Mouse (Mus musculus) hindbrain, embryonic 12.5 days (tissue): ENCODE data around the gene Txnrd2. TPM values are rescaled to one million over a fixed set of nuclear protein-coding genes. Genes with fewer than 3 reads are reported as not detected.

Source experiments
- ATAC-seq: fragments of 200-750 bp; cut with Nextera tagmentation; 2 replicates; pipeline ENCODE4 v1.8.0; 2017; ENCODE audit warnings: moderate TSS enrichment; ENCODE audit not compliant: low FRiP score
- H3K27ac ChIP-seq: fragments of 300-500 bp; sonication (generic); 2 replicates; pipeline ENCODE4 v1.5.1; 2016; ENCODE audit warnings: mild to moderate bottlenecking
- H3K27me3 ChIP-seq: fragments of 300-500 bp; sonication (generic); 2 replicates; pipeline ENCODE4 v1.6.1; 2016; ENCODE audit warnings: mild to moderate bottlenecking
- H3K36me3 ChIP-seq: fragments of 300-500 bp; sonication (generic); 2 replicates; pipeline ENCODE4 v1.6.1; 2016; ENCODE audit warnings: mild to moderate bottlenecking
- H3K4me1 ChIP-seq: fragments of 300-500 bp; sonication (generic); 2 replicates; pipeline ENCODE4 v1.6.1; 2016
- H3K4me2 ChIP-seq: fragments of 300-500 bp; sonication (generic); replicated peaks from 2 replicates; pipeline ENCODE4 v1.6.1; 2016; ENCODE audit warnings: mild to moderate bottlenecking
- H3K4me3 ChIP-seq: fragments of 300-500 bp; sonication (generic); 2 replicates; pipeline ENCODE4 v1.5.1; 2016; ENCODE audit warnings: mild to moderate bottlenecking
- H3K9ac ChIP-seq: fragments of 300-500 bp; sonication (generic); 2 replicates; pipeline ENCODE4 v1.6.1; 2016; ENCODE audit warnings: mild to moderate bottlenecking, moderate library complexity
- H3K9me3 ChIP-seq: fragments of 300-500 bp; sonication (generic); replicated peaks from 2 replicates; pipeline ENCODE4 v1.6.1; 2016; ENCODE audit warnings: mild to moderate bottlenecking
- WGBS: fragments of 180-500 bp; shearing (Covaris S2); methylation state at CpG from one replicate; pipeline ENCODE4 v1.1.7; 2016; 5-methylcytosine and 5-hydroxymethylcytosine counted together
- polyA plus RNA-seq: library from polyadenylated mRNA; unstranded; fragments of >200 nt; fragmentation: Nextera tagmentation; extraction: Ambion mirVana; gene quantifications from 2 replicates; pipeline ENCODE4 v1.2.1, GENCODE M21; 2016

Gene Txnrd2
- polyA plus RNA-seq, 1 experiment from 2014 or later = 20.3 TPM

- Histone ChIP-seq H3K4me3 (no peak overlapping the region), H3K9me3 (no peaks in the 10 kb centered on the region), H3K9ac (no peak overlapping the region), H3K4me2 (no peak overlapping the region), H3K36me3 (0 out of 2 replicates have a peak, but pooled peaks cover 1% of the 10 kb centered on the region), H3K27ac (no peak overlapping the region), H3K27me3 (peaks cover 21% of the 10 kb centered on the region), H3K4me1 (peaks cover 17% of the 10 kb centered on the region)
- 55% methylated on average over 9 of the region's 9 CpGs for WGBS
- ATAC-seq = no peak
Observed at GRCm38 (mm10) chr16:18462031-18462430, 35.8 kb downstream of the Txnrd2 start.

DNA sequence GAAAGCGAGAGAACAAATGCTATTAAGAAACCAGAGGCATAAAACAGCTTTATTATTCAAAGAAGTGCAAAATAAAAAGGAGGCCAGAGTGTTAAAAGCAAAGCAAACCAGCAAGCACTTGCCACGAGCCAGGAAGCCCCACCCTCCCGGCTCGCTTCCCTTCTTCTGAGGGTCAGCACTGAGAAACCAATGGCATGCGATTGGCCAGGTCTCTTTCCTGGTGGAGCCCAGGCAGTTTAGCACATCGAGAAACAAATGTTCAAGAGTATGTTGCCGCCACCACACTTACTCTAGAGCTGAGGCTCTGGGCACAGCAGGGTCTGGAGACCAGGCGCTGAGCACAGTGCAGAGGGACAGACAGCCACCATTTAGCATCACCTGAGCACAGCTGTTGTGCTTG, 36.4 kb downstream of the Txnrd2 start:
- peaks cover 21% of the 10 kb centered on the region for H3K27me3 ChIP-seq
- ATAC-seq = no peak
- H3K27ac ChIP-seq = no peak overlapping the region
- no peak overlapping the region for H3K4me3 ChIP-seq
- 54% methylated on average over 8 of the region's 8 CpGs for WGBS
- H3K4me2 ChIP-seq = no peak overlapping the region
- no peak overlapping the region for H3K9ac ChIP-seq
- no peaks in the 10 kb centered on the region for H3K9me3 ChIP-seq
- no peaks in the 10 kb centered on the region for H3K36me3 ChIP-seq
- H3K4me1 ChIP-seq = peaks cover 17% of the 10 kb centered on the region

DNA sequence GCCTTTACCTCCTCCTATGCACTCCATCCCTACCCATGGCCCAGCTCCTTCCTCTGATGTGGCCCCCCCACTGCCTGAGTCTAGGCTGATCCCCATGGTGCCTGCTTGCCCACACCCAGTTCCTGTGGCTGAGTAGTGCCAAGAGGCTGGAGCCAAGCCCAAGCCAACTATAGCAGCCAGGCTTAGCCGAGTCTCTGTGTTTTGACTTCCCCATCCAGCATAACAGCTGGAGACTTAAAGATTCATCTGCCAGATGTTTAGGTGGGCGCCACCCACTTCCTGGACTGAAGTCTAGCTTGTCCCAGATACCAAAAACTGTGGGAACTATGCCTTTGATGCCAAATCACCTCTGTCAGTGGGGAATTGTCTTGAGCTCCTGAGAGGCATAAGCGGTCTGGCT, 38.1 kb downstream of the Txnrd2 start:
- WGBS = 72% methylated on average over 3 of the region's 3 CpGs

DNA sequence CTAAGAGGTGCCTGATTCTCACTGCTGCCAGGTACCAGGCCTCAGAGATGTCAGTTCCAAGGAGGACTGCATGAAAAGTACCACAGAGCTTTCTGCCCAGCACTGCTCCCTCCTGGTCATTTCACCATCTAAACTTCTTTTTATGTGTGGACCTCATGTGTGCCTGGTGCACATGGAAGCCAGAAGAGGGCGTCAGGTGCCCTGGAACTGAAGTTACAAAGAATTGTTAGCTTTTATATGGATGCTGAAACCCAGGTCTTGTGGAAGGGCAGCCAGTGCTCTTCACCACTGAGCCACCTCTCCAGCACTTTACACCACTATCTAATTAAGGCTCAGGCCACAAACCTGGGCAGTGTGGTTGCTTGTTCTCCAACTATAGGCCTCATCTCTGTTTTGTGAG, 44.6 kb downstream of the Txnrd2 start:
- no peaks in the 10 kb centered on the region for H3K9me3 ChIP-seq
- peaks cover 30% of the 10 kb centered on the region for H3K36me3 ChIP-seq
- 29% methylated on average over 1 of the region's 1 CpGs for WGBS
- H3K27me3 ChIP-seq = no peaks in the 10 kb centered on the region
- H3K4me2 ChIP-seq = no peak overlapping the region
- no peak overlapping the region for H3K4me3 ChIP-seq
- ATAC-seq = no peak
- H3K4me1 ChIP-seq = 0 out of 2 replicates have a peak, but pooled peaks cover 2% of the 10 kb centered on the region
- H3K27ac ChIP-seq = no peak overlapping the region
- H3K9ac ChIP-seq = no peak overlapping the region

More for the DNA sequence above, 38.1 kb downstream of the Txnrd2 start:
- H3K4me3 ChIP-seq = no peak overlapping the region
- ATAC-seq = no peak
- H3K9ac ChIP-seq = no peak overlapping the region
- H3K4me1 ChIP-seq = peaks cover 12% of the 10 kb centered on the region
- no peak overlapping the region for H3K4me2 ChIP-seq
- no peaks in the 10 kb centered on the region for H3K9me3 ChIP-seq
- H3K36me3 ChIP-seq = peaks cover 7% of the 10 kb centered on the region
- H3K27ac ChIP-seq = no peak overlapping the region
- H3K27me3 ChIP-seq = peaks cover 16% of the 10 kb centered on the region

- no peaks in the 10 kb centered on the region for H3K27me3 ChIP-seq
- no peaks in the 10 kb centered on the region for H3K9me3 ChIP-seq
- 0 out of 2 replicates have a peak, but pooled peaks cover 2% of the 10 kb centered on the region for H3K4me1 ChIP-seq
- H3K36me3 ChIP-seq = peaks cover 31% of the 10 kb centered on the region
- no peak for ATAC-seq
- H3K27ac ChIP-seq = no peak overlapping the region
- 73% methylated on average over 11 of the region's 11 CpGs for WGBS
- no peak overlapping the region for H3K9ac ChIP-seq
- no peak overlapping the region for H3K4me2 ChIP-seq
- no peak overlapping the region for H3K4me3 ChIP-seq
Observed at GRCm38 (mm10) chr16:18471381-18471955, 45.3 kb downstream of the Txnrd2 start.

- Histone ChIP-seq H3K4me2 (no peak overlapping the region), H3K4me3 (no peak overlapping the region), H3K36me3 (peaks cover 31% of the 10 kb centered on the region), H3K4me1 (0 out of 2 replicates have a peak, but pooled peaks cover 2% of the 10 kb centered on the region), H3K9ac (no peak overlapping the region), H3K27me3 (no peaks in the 10 kb centered on the region), H3K9me3 (no peaks in the 10 kb centered on the region), H3K27ac (no peak overlapping the region)
- ATAC-seq = no peak
- 86% methylated on average over 6 of the region's 6 CpGs for WGBS
Observed at GRCm38 (mm10) chr16:18471976-18472375, 45.8 kb downstream of the Txnrd2 start.

GRCm38 (mm10) chr16:18472416-18472815, 46.2 kb downstream of the Txnrd2 start:
- Histone ChIP-seq H3K36me3 (peaks cover 31% of the 10 kb centered on the region), H3K4me1 (0 out of 2 replicates have a peak, but pooled peaks cover 2% of the 10 kb centered on the region), H3K4me3 (no peak overlapping the region), H3K27ac (no peak overlapping the region), H3K9me3 (no peaks in the 10 kb centered on the region), H3K9ac (no peak overlapping the region), H3K4me2 (no peak overlapping the region), H3K27me3 (no peaks in the 10 kb centered on the region)
- 73% methylated on average over 4 of the region's 4 CpGs for WGBS
- ATAC-seq = no peak

DNA sequence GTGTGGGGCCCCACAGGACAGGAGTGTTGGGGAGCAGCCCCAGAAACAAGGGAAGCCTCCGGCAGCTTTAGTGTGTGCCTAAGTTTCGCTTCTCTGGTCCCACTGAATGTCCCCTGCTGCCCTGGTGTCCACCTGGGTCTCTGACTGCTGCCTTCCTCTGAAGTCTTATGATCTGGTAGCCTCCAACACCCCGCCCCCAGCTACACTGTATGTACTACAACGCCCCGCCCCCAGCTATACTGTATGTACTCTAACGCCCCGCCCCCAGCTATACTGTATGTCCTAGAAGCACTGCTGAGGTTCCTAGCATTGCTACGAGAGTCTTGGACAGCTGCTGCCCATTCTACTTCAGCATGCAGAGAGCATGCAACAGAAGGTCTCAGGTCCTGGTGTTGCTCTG, 46.8 kb downstream of the Txnrd2 start:
- Histone ChIP-seq H3K9me3 (no peaks in the 10 kb centered on the region), H3K27ac (no peak overlapping the region), H3K27me3 (no peaks in the 10 kb centered on the region), H3K4me3 (no peak overlapping the region), H3K36me3 (peaks cover 32% of the 10 kb centered on the region), H3K9ac (no peak overlapping the region), H3K4me2 (no peak overlapping the region), H3K4me1 (0 out of 2 replicates have a peak, but pooled peaks cover 2% of the 10 kb centered on the region)
- ATAC-seq = no peak
- 90% methylated on average over 7 of the region's 8 CpGs for WGBS

DNA sequence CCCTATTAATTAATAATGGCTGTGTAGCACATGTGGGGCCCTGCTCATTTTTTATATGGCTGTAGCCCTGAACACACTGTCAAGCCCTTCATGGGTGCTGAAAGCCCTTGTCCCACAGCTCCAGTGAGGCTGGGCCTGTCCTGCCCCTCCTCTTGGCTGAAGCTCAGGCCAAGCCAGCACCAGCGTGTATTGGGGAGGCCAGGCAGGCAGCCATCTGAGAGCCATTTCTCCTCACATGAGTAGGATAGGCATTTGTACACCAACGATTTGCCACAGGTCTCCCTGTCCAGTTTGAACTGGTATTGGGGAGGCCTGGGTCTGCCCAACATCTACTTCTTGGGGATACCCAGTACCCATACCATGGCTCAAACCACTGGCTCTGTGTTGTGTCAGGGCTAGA, 47.8 kb downstream of the Txnrd2 start:
- Histone ChIP-seq H3K9ac (no peak overlapping the region), H3K4me1 (0 out of 2 replicates have a peak, but pooled peaks cover 2% of the 10 kb centered on the region), H3K9me3 (no peaks in the 10 kb centered on the region), H3K27me3 (no peaks in the 10 kb centered on the region), H3K36me3 (peaks cover 29% of the 10 kb centered on the region), H3K4me3 (no peak overlapping the region), H3K4me2 (no peak overlapping the region), H3K27ac (no peak overlapping the region)
- no peak for ATAC-seq
- WGBS = 92% methylated on average over 2 of the region's 2 CpGs

DNA sequence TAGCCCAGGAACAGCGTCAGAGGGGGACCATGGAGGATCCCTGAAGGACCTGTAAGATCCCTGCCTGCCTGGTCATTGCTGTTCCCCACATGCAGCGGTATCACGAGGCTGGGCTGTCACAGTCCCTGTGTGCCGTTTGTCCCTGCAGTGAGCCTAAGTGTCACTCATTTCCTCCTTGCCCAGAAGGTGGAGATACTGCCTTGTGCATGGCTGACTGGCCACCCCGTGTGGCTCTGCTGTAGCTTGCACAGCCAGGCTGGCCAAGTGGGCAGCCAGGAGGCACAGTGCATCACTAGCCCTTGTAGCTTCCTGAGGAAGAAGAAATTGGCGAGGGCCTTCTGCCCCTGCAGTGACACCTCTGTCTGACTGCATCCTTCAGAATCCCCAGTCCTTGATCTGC, 51.8 kb downstream of the Txnrd2 start:
- H3K9me3 ChIP-seq = no peaks in the 10 kb centered on the region
- peaks cover 3% of the 10 kb centered on the region; the same call in 1 of the 2 replicates for H3K4me1 ChIP-seq
- no peak overlapping the region for H3K4me2 ChIP-seq
- no peak for ATAC-seq
- H3K4me3 ChIP-seq = no peak overlapping the region
- H3K36me3 ChIP-seq = peaks cover 14% of the 10 kb centered on the region; the same call in 1 of the 2 replicates
- no peak overlapping the region for H3K9ac ChIP-seq
- 69% methylated on average over 6 of the region's 6 CpGs for WGBS
- no peak overlapping the region for H3K27ac ChIP-seq
- 0 out of 2 replicates have a peak, but pooled peaks cover 3% of the 10 kb centered on the region for H3K27me3 ChIP-seq

- Histone ChIP-seq H3K27me3 (0 out of 2 replicates have a peak, but pooled peaks cover 3% of the 10 kb centered on the region), H3K4me1 (peaks cover 16% of the 10 kb centered on the region), H3K4me3 (no peak overlapping the region), H3K9me3 (no peaks in the 10 kb centered on the region), H3K27ac (no peak overlapping the region), H3K36me3 (peaks cover 11% of the 10 kb centered on the region; the same call in 1 of the 2 replicates), H3K9ac (no peak overlapping the region), H3K4me2 (no peak overlapping the region)
- no peak for ATAC-seq
- 42% methylated on average over 7 of the region's 7 CpGs for WGBS
Observed at GRCm38 (mm10) chr16:18479667-18480066, 53.5 kb downstream of the Txnrd2 start.

DNA sequence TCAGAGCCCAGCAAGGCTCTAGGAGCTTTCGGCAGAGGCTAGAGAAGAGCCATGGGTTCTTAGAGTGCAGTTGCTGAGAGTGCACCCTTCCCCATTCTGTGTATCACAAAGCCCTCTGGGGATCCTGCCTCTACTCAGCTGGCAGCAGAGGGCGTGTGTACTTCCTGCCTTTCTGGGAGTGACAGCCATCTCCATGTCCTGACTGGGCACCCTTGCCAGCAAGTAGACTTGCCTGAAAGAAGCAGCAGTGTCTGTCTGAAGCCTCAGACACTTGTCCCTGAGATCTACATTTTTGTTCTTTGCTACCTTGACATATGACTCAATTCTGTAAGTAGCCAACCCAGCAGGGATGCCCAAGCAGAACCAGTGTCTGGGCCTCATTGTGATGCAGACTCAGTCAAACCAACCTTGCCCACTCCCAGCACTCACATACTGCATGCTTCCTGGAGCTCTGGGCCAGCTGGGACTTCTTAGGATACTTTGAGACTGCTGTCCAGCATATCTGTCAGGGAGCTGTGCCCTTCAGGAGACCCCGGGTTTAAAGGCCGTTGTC, 54.8 kb downstream of the Txnrd2 start:
- 61% methylated on average over 4 of the region's 4 CpGs for WGBS
- H3K4me1 ChIP-seq = peaks cover 18% of the 10 kb centered on the region

GRCm38 (mm10) chr16:18482431-18482830, 56.2 kb downstream of the Txnrd2 start:
- Histone ChIP-seq H3K9ac (no peak overlapping the region), H3K9me3 (no peaks in the 10 kb centered on the region), H3K27ac (no peak overlapping the region), H3K4me2 (no peak overlapping the region), H3K27me3 (0 out of 2 replicates have a peak, but pooled peaks cover 3% of the 10 kb centered on the region), H3K36me3 (peaks cover 2% of the 10 kb centered on the region; the same call in 1 of the 2 replicates), H3K4me3 (no peak overlapping the region), H3K4me1 (peaks cover 18% of the 10 kb centered on the region)
- no peak for ATAC-seq
- WGBS = 90% methylated on average over 3 of the region's 3 CpGs

More for the DNA sequence above, 54.8 kb downstream of the Txnrd2 start:
- Histone ChIP-seq H3K4me2 (no peak overlapping the region), H3K27me3 (0 out of 2 replicates have a peak, but pooled peaks cover 3% of the 10 kb centered on the region), H3K27ac (no peak overlapping the region), H3K9ac (no peak overlapping the region), H3K9me3 (no peaks in the 10 kb centered on the region), H3K36me3 (peaks cover 2% of the 10 kb centered on the region; the same call in 1 of the 2 replicates), H3K4me3 (no peak overlapping the region)
- ATAC-seq = no peak
